Mouse (Mus musculus) ES-E14 (cell line): Measurements from ENCODE around the gene Fndc4. TPM values are rescaled to one million over a fixed set of nuclear protein-coding genes. Genes with fewer than 3 reads are reported as not detected.
A peak's percentile ranks its signal among the peaks of the same experiment; 100 is the strongest.

Experiments used
- DNase-seq: peaks from one replicate; pipeline ENCODE4 v3.0.0-alpha.2; 2013; ENCODE audit warnings: low read depth, low spot score
- H3K27ac ChIP-seq: 2 replicates; pipeline ENCODE4 v1.5.1; 2012; ENCODE audit warnings: low read depth, mild to moderate bottlenecking, low read length, moderate library complexity, mixed read lengths; ENCODE audit not compliant: poor library complexity, insufficient read depth, severe bottlenecking
- H3K36me3 ChIP-seq: 2 replicates; pipeline ENCODE4 v1.6.1; 2012; ENCODE audit warnings: mild to moderate bottlenecking, low read length, moderate library complexity, mixed read lengths; ENCODE audit not compliant: control insufficient read depth, poor library complexity, insufficient read depth, severe bottlenecking
- H3K4me1 ChIP-seq, 2 experiments: fragments of 150-350 bp in 1 of 2; sonication (generic) in 1 of 2; 2 replicates each; pipeline ENCODE4 v1.6.1; 2012; ENCODE audit warnings: low read length in 2 of 2, mild to moderate bottlenecking in 1 of 2, mixed read lengths in 1 of 2; ENCODE audit not compliant: control insufficient read depth in 2 of 2, insufficient read depth in 2 of 2, poor library complexity in 1 of 2
- H3K4me3 ChIP-seq, 2 experiments: fragments of 150-350 bp in 1 of 2; sonication (generic) in 1 of 2; 2 replicates each; pipeline ENCODE4 v1.5.1; 2012; ENCODE audit warnings: low read length in 2 of 2, low read depth in 1 of 2, mild to moderate bottlenecking in 1 of 2, mixed read lengths in 1 of 2; ENCODE audit not compliant: insufficient read depth in 1 of 2, poor library complexity in 1 of 2, severe bottlenecking in 1 of 2
- H3K9ac ChIP-seq: 2 replicates; pipeline ENCODE4 v1.6.1; 2012; ENCODE audit warnings: low read depth, mild to moderate bottlenecking, low read length, mixed read lengths; ENCODE audit not compliant: poor library complexity, insufficient read depth, severe bottlenecking
- H3K9me3 ChIP-seq: fragments of 150-350 bp; sonication (generic); 2 replicates; pipeline ENCODE4 v1.6.1; 2012; ENCODE audit warnings: low read depth, mild to moderate bottlenecking, low read length; ENCODE audit not compliant: control insufficient read depth, insufficient read depth
- CHD2 ChIP-seq: IDR thresholded peaks from 2 replicates; pipeline ENCODE4 v1.6.1; 2014; ENCODE audit warnings: mild to moderate bottlenecking, low read depth, low read length, inconsistent platforms
- HCFC1 ChIP-seq: IDR thresholded peaks from 2 replicates; pipeline ENCODE4 v1.6.1; 2012; ENCODE audit warnings: low read length, inconsistent platforms, borderline replicate concordance; ENCODE audit not compliant: insufficient read depth
- MAFK ChIP-seq: IDR thresholded peaks from 2 replicates; pipeline ENCODE4 v1.6.1; 2014; ENCODE audit warnings: mild to moderate bottlenecking, low read depth, low read length, inconsistent platforms; ENCODE audit not compliant: insufficient read depth
- ZC3H11A ChIP-seq: IDR thresholded peaks from 2 replicates; pipeline ENCODE4 v1.6.1; 2012; ENCODE audit warnings: low read depth, mild to moderate bottlenecking, inconsistent platforms, low read length, borderline replicate concordance
- ZNF384 ChIP-seq: IDR thresholded peaks from 2 replicates; pipeline ENCODE4 v1.6.1; 2012; ENCODE audit warnings: low read depth, low read length, inconsistent platforms
- in situ Hi-C, 2 experiments: fragments of 600-800 bp; cut with MboI; formaldehyde crosslinking; loops; one replicate each; pipeline ENCODE4 v1.15.1; 2025; ENCODE audit warnings: low sequenced_read_pairs in 2 of 2, inconsistent platforms in 1 of 2; ENCODE audit not compliant: unreplicated experiment in 2 of 2
- total RNA-seq: library from RNA; depleted of rRNA; stranded (reverse); fragments of 300-350 nt; gene quantifications from 2 replicates; pipeline ENCODE4 v1.2.3, GENCODE M21; 2012

The Fndc4 gene
- total RNA-seq, 1 experiment = 14.2 TPM

- H3K9me3 ChIP-seq = no peaks in the 10 kb centered on the region
- in situ Hi-C loops = no loop called here
- no peaks in the 10 kb centered on the region for H3K36me3 ChIP-seq
- no peak within 1 kb of the TSS for H3K27ac ChIP-seq
- H3K4me1 ChIP-seq = peaks cover 1 to 3% of the 10 kb centered on the region in 2 experiments; a peak in 1 of 4 replicates
- H3K9ac ChIP-seq = no peak within 1 kb of the TSS
- no peak within 1 kb of the TSS for H3K4me3 ChIP-seq
- no peak for DNase-seq
- no peak for TF ChIP-seq HCFC1
These were observed 1.3 kb upstream of the Fndc4 start, which contains the start of gene Gckr for GRCm38 (mm10) chr5:31297047-31297757. TSS of gene Gckr (plus strand) at chr5:31297443.

GRCm38 (mm10) chr5:31294964-31295605 lies 795 bp downstream of the Fndc4 start:
- peak overlapping the region; percentile 76 to 93 for H3K4me3 ChIP-seq
- DNase-seq = no peak
- TF ChIP-seq HCFC1 (no peak), MAFK (no peak), CHD2 (no peak), ZNF384 (no peak), ZC3H11A (no peak)
- in situ Hi-C loops = no loop called here
- H3K9ac ChIP-seq = peak overlapping the region; percentile 77
- H3K36me3 ChIP-seq = no peaks in the 10 kb centered on the region
- no peak overlapping the region for H3K27ac ChIP-seq
- peaks cover 4% of the 10 kb centered on the region in 2 experiments; a peak in 1 of 4 replicates for H3K4me1 ChIP-seq
- H3K9me3 ChIP-seq = no peaks in the 10 kb centered on the region

GRCm38 (mm10) chr5:31291361-31291688 lies 4.6 kb downstream of the Fndc4 start:
- TF ChIP-seq ZNF384 (no peak), MAFK (no peak), HCFC1 (no peak), ZC3H11A (no peak), CHD2 (no peak)
- Histone ChIP-seq H3K36me3 (no peaks in the 10 kb centered on the region), H3K4me3 (peak overlapping the region; percentile 48 to 68), H3K27ac (no peak overlapping the region), H3K4me1 (peaks cover 4 to 6% of the 10 kb centered on the region in 2 experiments; a peak in 1 of 4 replicates), H3K9ac (peak overlapping the region; percentile 11; the same call in 1 of the 2 replicates), H3K9me3 (no peaks in the 10 kb centered on the region)
- no peak for DNase-seq
- in situ Hi-C loops = no loop called here

- Histone ChIP-seq H3K9ac (peak within 1 kb of the TSS; percentile 40; the same call in 1 of the 2 replicates), H3K4me1 (peaks cover 3 to 6% of the 10 kb centered on the region in 2 experiments; a peak in 1 of 4 replicates), H3K9me3 (no peaks in the 10 kb centered on the region), H3K36me3 (no peaks in the 10 kb centered on the region), H3K27ac (no peak within 1 kb of the TSS), H3K4me3 (peak within 1 kb of the TSS; percentile 62 to 70)
- in situ Hi-C loops = no loop called here
- peak; percentile 98 for DNase-seq
- TF ChIP-seq MAFK (no peak), ZNF384 (peak; percentile 88), HCFC1 (peak; percentile 79)
These were observed 5.1 kb downstream of the Fndc4 start, which contains the start of gene Ift172 for GRCm38 (mm10) chr5:31290521-31291360. TSS of gene Ift172 (minus strand) at chr5:31291116.
